Mouse (Mus musculus) ES-E14 (cell line): ENCODE measurements at regions not wholly inside any gene's neighbourhood (a gene's known extent, or its start where the extent isn't known, plus 50 kb on each side); places are given as distances from the start of the nearest gene placed in this dataset.

Source experiments
- DNase-seq: peaks from one replicate; pipeline ENCODE4 v3.0.0-alpha.2; 2013; ENCODE audit warnings: low read depth, low spot score
- H3K27ac ChIP-seq: 2 replicates; pipeline ENCODE4 v1.5.1; 2012; ENCODE audit warnings: low read depth, mild to moderate bottlenecking, low read length, moderate library complexity, mixed read lengths; ENCODE audit not compliant: poor library complexity, insufficient read depth, severe bottlenecking
- H3K36me3 ChIP-seq: 2 replicates; pipeline ENCODE4 v1.6.1; 2012; ENCODE audit warnings: mild to moderate bottlenecking, low read length, moderate library complexity, mixed read lengths; ENCODE audit not compliant: control insufficient read depth, poor library complexity, insufficient read depth, severe bottlenecking
- H3K4me1 ChIP-seq, 2 experiments: fragments of 150-350 bp in 1 of 2; sonication (generic) in 1 of 2; 2 replicates each; pipeline ENCODE4 v1.6.1; 2012; ENCODE audit warnings: low read length in 2 of 2, mild to moderate bottlenecking in 1 of 2, mixed read lengths in 1 of 2; ENCODE audit not compliant: control insufficient read depth in 2 of 2, insufficient read depth in 2 of 2, poor library complexity in 1 of 2
- H3K4me3 ChIP-seq, 2 experiments: fragments of 150-350 bp in 1 of 2; sonication (generic) in 1 of 2; 2 replicates each; pipeline ENCODE4 v1.5.1; 2012; ENCODE audit warnings: low read length in 2 of 2, low read depth in 1 of 2, mild to moderate bottlenecking in 1 of 2, mixed read lengths in 1 of 2; ENCODE audit not compliant: insufficient read depth in 1 of 2, poor library complexity in 1 of 2, severe bottlenecking in 1 of 2
- H3K9ac ChIP-seq: 2 replicates; pipeline ENCODE4 v1.6.1; 2012; ENCODE audit warnings: low read depth, mild to moderate bottlenecking, low read length, mixed read lengths; ENCODE audit not compliant: poor library complexity, insufficient read depth, severe bottlenecking
- H3K9me3 ChIP-seq: fragments of 150-350 bp; sonication (generic); 2 replicates; pipeline ENCODE4 v1.6.1; 2012; ENCODE audit warnings: low read depth, mild to moderate bottlenecking, low read length; ENCODE audit not compliant: control insufficient read depth, insufficient read depth
- CHD2 ChIP-seq: IDR thresholded peaks from 2 replicates; pipeline ENCODE4 v1.6.1; 2014; ENCODE audit warnings: mild to moderate bottlenecking, low read depth, low read length, inconsistent platforms
- HCFC1 ChIP-seq: IDR thresholded peaks from 2 replicates; pipeline ENCODE4 v1.6.1; 2012; ENCODE audit warnings: low read length, inconsistent platforms, borderline replicate concordance; ENCODE audit not compliant: insufficient read depth
- MAFK ChIP-seq: IDR thresholded peaks from 2 replicates; pipeline ENCODE4 v1.6.1; 2014; ENCODE audit warnings: mild to moderate bottlenecking, low read depth, low read length, inconsistent platforms; ENCODE audit not compliant: insufficient read depth
- ZC3H11A ChIP-seq: IDR thresholded peaks from 2 replicates; pipeline ENCODE4 v1.6.1; 2012; ENCODE audit warnings: low read depth, mild to moderate bottlenecking, inconsistent platforms, low read length, borderline replicate concordance
- ZNF384 ChIP-seq: IDR thresholded peaks from 2 replicates; pipeline ENCODE4 v1.6.1; 2012; ENCODE audit warnings: low read depth, low read length, inconsistent platforms
- in situ Hi-C, 2 experiments: fragments of 600-800 bp; cut with MboI; formaldehyde crosslinking; loops; one replicate each; pipeline ENCODE4 v1.15.1; 2025; ENCODE audit warnings: low sequenced_read_pairs in 2 of 2, inconsistent platforms in 1 of 2; ENCODE audit not compliant: unreplicated experiment in 2 of 2

DNA sequence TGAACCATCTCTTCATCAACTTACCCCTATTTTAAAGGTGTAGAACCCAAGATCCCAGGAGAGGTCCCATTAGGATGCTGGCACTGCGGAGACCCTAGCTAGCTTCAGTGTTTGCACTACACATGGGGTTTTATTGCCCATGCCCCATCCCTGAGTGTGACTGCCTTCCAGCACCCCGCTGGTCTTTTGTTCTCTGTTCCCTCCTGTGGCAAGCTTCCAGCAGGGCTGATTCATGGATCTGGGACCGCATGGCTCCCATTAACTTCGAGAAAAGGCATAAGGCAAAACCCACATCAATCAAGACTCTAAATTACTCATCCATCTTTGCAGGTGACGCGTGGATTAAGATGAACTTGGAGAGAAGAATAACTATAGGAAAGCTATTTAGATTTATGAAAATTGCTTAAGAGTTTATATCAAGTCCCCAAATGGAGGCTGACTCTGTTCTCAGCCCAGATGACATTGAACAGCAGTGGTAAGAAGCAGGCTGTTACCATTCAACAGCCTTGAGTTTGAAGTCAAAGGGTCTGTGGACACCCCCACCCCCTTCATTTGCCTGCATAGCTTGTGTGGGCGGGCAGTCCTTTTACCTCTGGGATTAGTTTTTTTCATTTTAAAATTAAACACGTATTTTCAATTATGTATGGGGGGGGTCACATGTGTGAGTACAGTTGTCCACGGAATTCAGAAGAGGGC lies 141.7 kb upstream of the Zfp618 start:
- in situ Hi-C loops, result no loop called here
- no peaks in the 10 kb centered on the region for H3K9me3 ChIP-seq
- TF ChIP-seq ZNF384 (no peak), CHD2 (no peak), HCFC1 (no peak), MAFK (no peak), ZC3H11A (no peak)
- no peak overlapping the region for H3K4me3 ChIP-seq
- DNase-seq, result no peak
- no peaks in the 10 kb centered on the region for H3K4me1 ChIP-seq
- H3K36me3 ChIP-seq, result no peaks in the 10 kb centered on the region
- H3K9ac ChIP-seq, result no peak overlapping the region
- no peak overlapping the region for H3K27ac ChIP-seq

DNA sequence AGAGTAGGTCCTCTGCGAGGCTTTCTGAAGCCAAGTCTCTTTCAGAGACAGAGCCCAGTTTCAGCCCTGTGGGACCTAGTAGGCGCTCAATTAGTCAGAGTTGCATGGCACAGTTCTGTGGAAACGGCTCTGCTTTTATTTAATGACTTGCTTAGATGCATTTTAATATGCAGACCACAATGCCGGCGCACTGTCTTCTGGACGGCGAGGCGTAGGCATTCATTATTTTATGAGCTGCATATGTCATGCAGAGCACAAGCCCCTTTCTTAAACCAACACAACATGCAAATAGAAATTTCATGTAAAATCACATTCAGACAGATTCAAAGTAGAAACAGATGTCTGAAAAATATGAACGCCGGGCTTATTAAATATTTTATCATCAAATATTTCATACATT lies 140.8 kb upstream of the Zfp618 start:
- no peak for DNase-seq
- Histone ChIP-seq H3K36me3 (no peaks in the 10 kb centered on the region), H3K9ac (no peak overlapping the region), H3K4me1 (no peaks in the 10 kb centered on the region), H3K9me3 (no peaks in the 10 kb centered on the region), H3K4me3 (no peak overlapping the region), H3K27ac (no peak overlapping the region)
- TF ChIP-seq HCFC1, result no peak
- TF ChIP-seq MAFK, result no peak
- in situ Hi-C loops, result no loop called here

DNA sequence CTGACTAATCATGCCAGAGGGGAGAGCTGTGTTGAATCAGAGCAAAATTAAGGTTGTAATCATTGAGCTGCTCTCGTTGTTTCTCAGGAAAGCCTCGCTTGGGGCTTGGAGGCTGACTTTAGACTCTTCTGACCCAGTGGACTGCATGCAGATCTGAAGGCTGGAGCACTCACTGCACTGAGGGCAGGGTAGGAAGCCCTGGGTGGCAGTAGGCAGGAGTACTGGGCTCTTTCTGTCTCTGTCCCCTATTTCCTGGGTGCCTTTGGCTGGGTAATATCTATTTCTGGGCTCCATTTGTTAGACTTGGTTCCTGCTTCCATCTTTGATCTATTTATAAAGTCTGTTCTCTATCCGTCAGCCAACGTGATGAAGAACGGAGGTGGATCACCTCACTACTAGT lies 140.1 kb upstream of the Zfp618 start:
- H3K9me3 ChIP-seq, result no peaks in the 10 kb centered on the region
- in situ Hi-C loops, result no loop called here
- no peaks in the 10 kb centered on the region for H3K36me3 ChIP-seq
- TF ChIP-seq ZNF384, result no peak
- no peak for TF ChIP-seq ZC3H11A
- no peak for TF ChIP-seq CHD2
- no peak for TF ChIP-seq HCFC1
- TF ChIP-seq MAFK, result no peak
- H3K4me1 ChIP-seq, result no peaks in the 10 kb centered on the region
- no peak for DNase-seq
- no peak overlapping the region for H3K27ac ChIP-seq
- H3K4me3 ChIP-seq, result no peak overlapping the region
- H3K9ac ChIP-seq, result no peak overlapping the region

DNA sequence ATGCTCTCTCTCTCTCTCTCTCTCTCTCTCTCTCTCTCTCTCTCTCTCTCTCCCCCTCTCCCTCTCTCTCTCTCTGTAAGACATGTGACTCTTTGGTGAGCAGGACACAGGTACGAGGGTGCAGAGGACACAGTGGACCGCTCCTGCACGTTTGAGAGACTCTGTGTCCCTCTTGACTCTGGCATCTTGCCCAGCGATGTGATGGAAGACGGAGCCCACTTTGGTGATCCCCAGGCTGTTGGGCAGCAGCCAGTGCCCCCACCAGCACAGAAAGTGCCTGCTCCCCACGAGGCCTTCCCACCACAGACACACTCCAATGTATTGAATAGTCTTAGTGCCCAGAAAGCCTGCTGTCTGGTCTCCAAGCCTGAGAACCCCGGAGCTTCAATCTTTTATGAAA lies 136.4 kb upstream of the Zfp618 start:
- Histone ChIP-seq H3K4me1 (no peaks in the 10 kb centered on the region), H3K27ac (no peak overlapping the region)
- in situ Hi-C loops, result no loop called here

DNA sequence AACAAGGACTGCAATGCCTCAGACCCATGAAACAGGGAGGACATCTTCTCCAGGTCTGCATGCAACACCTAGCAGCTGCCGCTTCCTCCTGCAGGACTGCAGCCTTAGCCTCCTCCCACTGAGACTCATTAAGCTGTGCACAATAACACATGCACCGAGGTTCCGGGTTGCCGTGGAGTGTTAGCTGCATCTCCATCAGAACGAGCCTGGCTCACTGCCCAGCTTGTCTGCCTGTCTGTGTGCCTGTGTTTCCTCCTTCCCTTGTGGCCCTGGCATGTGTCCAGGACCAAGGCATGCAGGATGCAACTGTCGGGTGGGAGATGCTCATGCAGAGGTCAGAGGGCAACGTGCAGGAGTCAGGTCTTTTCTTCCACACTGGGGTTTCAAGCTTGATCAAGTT lies 131.4 kb upstream of the Zfp618 start:
- Histone ChIP-seq H3K9ac (no peak overlapping the region), H3K4me3 (no peak overlapping the region), H3K4me1 (no peaks in the 10 kb centered on the region), H3K27ac (no peak overlapping the region), H3K36me3 (no peaks in the 10 kb centered on the region), H3K9me3 (no peaks in the 10 kb centered on the region)
- no peak for DNase-seq
- in situ Hi-C loops, result no loop called here
- TF ChIP-seq CHD2, result no peak
- no peak for TF ChIP-seq HCFC1
- TF ChIP-seq ZNF384, result no peak
- TF ChIP-seq MAFK, result no peak
- no peak for TF ChIP-seq ZC3H11A

More for the DNA sequence above, 136.4 kb upstream of the Zfp618 start:
- no peak for DNase-seq
- no peak overlapping the region for H3K9ac ChIP-seq
- no peaks in the 10 kb centered on the region for H3K36me3 ChIP-seq
- H3K4me3 ChIP-seq, result no peak overlapping the region
- TF ChIP-seq MAFK (no peak), CHD2 (no peak), ZC3H11A (no peak), ZNF384 (no peak), HCFC1 (no peak)
- H3K9me3 ChIP-seq, result no peaks in the 10 kb centered on the region
